Mouse (Mus musculus): Measurements from ENCODE around the gene Gm21190.
"Not testable (repeated sequence)": the region's sequence is repeated elsewhere in the genome, so short reads cannot be mapped to it uniquely, and the experiment has no call there.

The Gm21190 gene

GRCm38 (mm10) chr5:15529122-15529521 is at the start of gene Gm21190:
Gene Gm21190, minus strand, starts transcription at chr5:15529222.
- DNase-seq (ENCODE audit: extremely low read depth, insufficient read length, low spot score): not testable (repeated sequence)

- DNase-seq (ENCODE audit: extremely low read depth, insufficient read length, low spot score): not testable (repeated sequence)
Observed at GRCm38 (mm10) chr5:15577033-15577432, 48.0 kb upstream of the Gm21190 start, which contains the start of gene Gm21083. Gene Gm21083, plus strand, starts transcription at chr5:15577333.

GRCm38 (mm10) chr5:15573735-15574134 is 44.7 kb upstream of the Gm21190 start:
- not testable (repeated sequence) for DNase-seq (ENCODE audit: extremely low read depth, insufficient read length, low spot score)

GRCm38 (mm10) chr5:15561425-15562264 is 32.6 kb upstream of the Gm21190 start:
- not testable (repeated sequence) for DNase-seq (ENCODE audit: extremely low read depth, insufficient read length, low spot score)

- not testable (repeated sequence) for DNase-seq (ENCODE audit: extremely low read depth, insufficient read length, low spot score)
Observed at GRCm38 (mm10) chr5:15558654-15559053, 29.6 kb upstream of the Gm21190 start.

- not testable (repeated sequence) for DNase-seq (ENCODE audit: extremely low read depth, insufficient read length, low spot score)
Observed at GRCm38 (mm10) chr5:15549606-15550005, 20.6 kb upstream of the Gm21190 start.

GRCm38 (mm10) chr5:15549134-15549533 is 20.1 kb upstream of the Gm21190 start:
- DNase-seq (ENCODE audit: extremely low read depth, insufficient read length, low spot score): not testable (repeated sequence)

- not testable (repeated sequence) for DNase-seq (ENCODE audit: extremely low read depth, insufficient read length, low spot score)
Observed at GRCm38 (mm10) chr5:15548642-15549041, 19.6 kb upstream of the Gm21190 start.

GRCm38 (mm10) chr5:15522470-15522869 is 6.6 kb downstream of the Gm21190 start:
- DNase-seq (ENCODE audit: extremely low read depth, insufficient read length, low spot score): not testable (repeated sequence)

- not testable (repeated sequence) for DNase-seq (ENCODE audit: extremely low read depth, insufficient read length, low spot score)
Observed at GRCm38 (mm10) chr5:15522028-15522427, 7.0 kb downstream of the Gm21190 start.

GRCm38 (mm10) chr5:15520418-15520817 is 8.6 kb downstream of the Gm21190 start:
- not testable (repeated sequence) for DNase-seq (ENCODE audit: extremely low read depth, insufficient read length, low spot score)

GRCm38 (mm10) chr5:15517150-15517549 is 11.9 kb downstream of the Gm21190 start:
- DNase-seq (ENCODE audit: extremely low read depth, insufficient read length, low spot score): not testable (repeated sequence)

GRCm38 (mm10) chr5:15512236-15512635 is 16.8 kb downstream of the Gm21190 start:
- DNase-seq (ENCODE audit: extremely low read depth, insufficient read length, low spot score): not testable (repeated sequence)

GRCm38 (mm10) chr5:15509911-15510310 is 19.1 kb downstream of the Gm21190 start:
- DNase-seq (ENCODE audit: extremely low read depth, insufficient read length, low spot score): not testable (repeated sequence)

GRCm38 (mm10) chr5:15508460-15509451 is 20.3 kb downstream of the Gm21190 start:
- DNase-seq (ENCODE audit: extremely low read depth, insufficient read length, low spot score): not testable (repeated sequence)

- not testable (repeated sequence) for DNase-seq (ENCODE audit: extremely low read depth, insufficient read length, low spot score)
Observed at GRCm38 (mm10) chr5:15507757-15508459, 21.1 kb downstream of the Gm21190 start.

- DNase-seq (ENCODE audit: extremely low read depth, insufficient read length, low spot score): no peak
Observed at GRCm38 (mm10) chr5:15507309-15507619, 21.8 kb downstream of the Gm21190 start.

- DNase-seq (ENCODE audit: extremely low read depth, insufficient read length, low spot score): no peak
Observed at GRCm38 (mm10) chr5:15506575-15507308, 22.3 kb downstream of the Gm21190 start.

GRCm38 (mm10) chr5:15498774-15499400 is 30.1 kb downstream of the Gm21190 start:
- not testable (repeated sequence) for DNase-seq (ENCODE audit: extremely low read depth, insufficient read length, low spot score)
